Mouse (Mus musculus): ENCODE data around the gene Tbc1d22a. TPM values are rescaled to one million over a fixed set of nuclear protein-coding genes. Genes with fewer than 3 reads are reported as not detected.
A peak's percentile ranks its signal among the peaks of the same experiment; 100 is the strongest.

Tbc1d22a gene
- polyA plus RNA-seq, 1 experiment: 56.5 TPM

DNA sequence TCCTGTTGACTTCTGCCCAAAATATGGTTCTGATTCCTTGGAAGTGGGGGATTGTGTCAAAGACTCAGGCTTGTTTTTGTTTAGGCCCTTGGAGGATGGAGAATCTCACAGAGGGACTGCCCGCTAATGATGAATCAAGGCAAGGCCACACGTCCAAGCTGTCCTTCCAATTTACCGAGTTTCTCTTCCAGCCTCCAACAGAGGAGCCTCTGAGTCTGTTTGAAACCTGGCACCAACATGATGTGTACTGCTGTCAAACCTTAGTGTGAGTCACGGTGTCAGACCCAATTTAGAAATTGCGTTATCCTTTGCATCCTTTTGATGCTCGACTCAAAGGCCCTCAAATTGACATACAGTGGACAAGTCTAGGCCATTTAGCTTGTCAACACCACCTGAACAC, 126.5 kb downstream of the Tbc1d22a start:
- H3K36me3 ChIP-seq (ENCODE audit: control insufficient read depth, insufficient read depth, low read length): no peaks in the 10 kb centered on the region
- DNase-seq: no peak
- no peak overlapping the region for H3K4me3 ChIP-seq (ENCODE audit: control insufficient read depth, insufficient read depth, low read length)
- WGBS: 94% methylated on average over 6 of the region's 6 CpGs
- peaks cover 69% of the 10 kb centered on the region for H3K4me1 ChIP-seq (replicated peaks; ENCODE audit: control insufficient read depth, insufficient read depth, low read length)
- H3K27ac ChIP-seq (ENCODE audit: control insufficient read depth, insufficient read depth, low read length): no peak overlapping the region
- TF ChIP-seq CTCF (IDR thresholded peaks at IDR 0.05; ENCODE audit: borderline replicate concordance, control insufficient read depth, extremely low read depth, insufficient read depth, low read length, poor library complexity) (no peak), POLR2A (IDR thresholded peaks at IDR 0.05; ENCODE audit: control insufficient read depth, extremely low read depth, insufficient read depth, low read length, poor library complexity) (no peak)
- no peaks in the 10 kb centered on the region for H3K27me3 ChIP-seq (ENCODE audit: control insufficient read depth, insufficient read depth, low read length)

DNA sequence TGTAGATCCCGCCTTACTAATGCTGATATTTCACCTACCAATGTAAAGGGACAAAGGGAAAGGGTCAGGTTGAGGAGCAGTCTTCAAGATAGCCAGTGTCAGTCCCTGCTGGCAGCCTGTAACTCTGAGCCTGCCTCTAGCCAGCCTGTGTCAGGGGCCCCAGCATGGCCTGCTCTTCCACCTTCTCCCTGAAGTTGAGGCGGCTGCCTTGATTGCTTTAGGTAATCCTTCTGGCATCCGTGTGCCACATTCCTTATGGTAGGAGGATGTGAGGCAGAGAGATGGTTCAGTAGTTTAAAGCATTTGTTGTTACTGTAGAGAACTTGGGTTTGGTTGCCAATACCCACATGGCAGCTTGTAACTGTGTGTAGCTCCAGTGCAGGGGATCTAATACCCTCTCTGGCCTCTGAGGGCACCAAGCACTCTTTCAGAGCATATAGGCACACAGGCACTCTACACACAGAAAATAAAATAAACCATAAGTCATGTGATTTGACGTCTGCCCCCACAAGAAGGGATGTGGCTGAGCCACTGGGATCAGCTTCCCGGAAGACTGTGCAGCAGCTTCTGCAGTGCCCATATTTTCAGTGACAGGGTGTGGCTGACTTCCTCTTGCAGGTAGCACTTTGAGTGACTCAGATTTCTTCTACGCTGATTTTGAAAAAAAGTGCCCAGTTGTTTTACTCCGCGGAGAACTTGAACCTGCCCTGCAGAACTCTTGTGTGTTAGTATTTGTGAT, 128.5 kb downstream of the Tbc1d22a start:
- Histone ChIP-seq H3K27me3 (ENCODE audit: control insufficient read depth, insufficient read depth, low read length) (no peaks in the 10 kb centered on the region), H3K4me1 (replicated peaks; ENCODE audit: control insufficient read depth, insufficient read depth, low read length) (peaks cover 60% of the 10 kb centered on the region), H3K36me3 (ENCODE audit: control insufficient read depth, insufficient read depth, low read length) (no peaks in the 10 kb centered on the region), H3K27ac (ENCODE audit: control insufficient read depth, insufficient read depth, low read length) (peak overlapping the region; percentile 60), H3K4me3 (ENCODE audit: control insufficient read depth, insufficient read depth, low read length) (no peak overlapping the region)
- TF ChIP-seq POLR2A (IDR thresholded peaks at IDR 0.05; ENCODE audit: control insufficient read depth, extremely low read depth, insufficient read depth, low read length, poor library complexity) (no peak), CTCF (IDR thresholded peaks at IDR 0.05; ENCODE audit: borderline replicate concordance, control insufficient read depth, extremely low read depth, insufficient read depth, low read length, poor library complexity) (no peak)
- WGBS: 58% methylated on average over 8 of the region's 8 CpGs
- peak; percentile 66 for DNase-seq

DNA sequence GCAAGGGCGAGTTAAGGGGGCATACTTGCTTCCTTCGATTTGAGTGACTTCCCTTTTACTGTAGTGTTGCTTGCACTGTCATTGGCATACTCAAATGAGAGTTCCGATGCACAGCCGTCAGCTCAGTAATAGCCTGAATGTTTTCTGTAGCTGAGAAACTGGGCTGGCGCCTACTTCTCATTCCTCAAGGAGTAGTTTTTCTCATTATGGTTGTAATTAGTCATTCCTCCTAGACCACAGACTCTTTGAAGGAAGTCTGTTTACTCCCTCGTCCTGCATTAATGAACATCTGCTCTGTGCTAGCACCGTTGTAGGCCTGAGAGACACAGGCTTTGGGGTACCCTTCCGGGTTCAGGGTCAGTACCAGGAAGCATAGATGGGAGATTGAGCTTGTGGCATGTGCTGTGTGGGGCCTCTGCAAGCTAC, 130.7 kb downstream of the Tbc1d22a start:
- H3K36me3 ChIP-seq (ENCODE audit: control insufficient read depth, insufficient read depth, low read length): no peaks in the 10 kb centered on the region
- 7% methylated on average over 8 of the region's 8 CpGs for WGBS
- H3K4me3 ChIP-seq (ENCODE audit: control insufficient read depth, insufficient read depth, low read length): peak overlapping the region; percentile 38
- TF ChIP-seq POLR2A (IDR thresholded peaks at IDR 0.05; ENCODE audit: control insufficient read depth, extremely low read depth, insufficient read depth, low read length, poor library complexity): no peak
- TF ChIP-seq CTCF (IDR thresholded peaks at IDR 0.05; ENCODE audit: borderline replicate concordance, control insufficient read depth, extremely low read depth, insufficient read depth, low read length, poor library complexity): no peak
- H3K27me3 ChIP-seq (ENCODE audit: control insufficient read depth, insufficient read depth, low read length): no peaks in the 10 kb centered on the region
- H3K27ac ChIP-seq (ENCODE audit: control insufficient read depth, insufficient read depth, low read length): peak overlapping the region; percentile 99
- peak; percentile 48 for DNase-seq
- peaks cover 55% of the 10 kb centered on the region for H3K4me1 ChIP-seq (replicated peaks; ENCODE audit: control insufficient read depth, insufficient read depth, low read length)

DNA sequence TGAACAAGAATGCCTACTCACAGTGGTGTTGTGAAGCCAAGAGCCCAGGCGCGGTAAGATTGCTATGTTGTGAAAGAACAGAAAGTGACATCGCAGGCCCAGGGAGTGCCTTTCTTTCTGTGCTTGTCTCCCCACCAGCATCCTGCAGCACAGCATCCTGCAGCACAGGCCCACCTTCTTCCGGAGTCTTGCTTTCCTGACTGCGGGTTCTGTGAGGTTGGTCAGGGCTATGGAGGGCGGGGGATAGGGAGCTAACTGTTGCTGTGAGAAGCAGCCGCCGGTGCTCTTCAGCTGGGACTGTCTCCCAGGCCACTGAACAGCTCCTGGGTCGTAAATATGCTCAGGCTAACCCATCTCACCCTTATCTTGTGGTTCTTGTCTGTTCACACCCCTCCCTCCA, 131.6 kb downstream of the Tbc1d22a start:
- whole genome bisulfite sequencing: 1% methylated on average over 9 of the region's 9 CpGs
- peak; percentile 82 for DNase-seq
- TF ChIP-seq CTCF (IDR thresholded peaks at IDR 0.05; ENCODE audit: borderline replicate concordance, control insufficient read depth, extremely low read depth, insufficient read depth, low read length, poor library complexity) (0 out of 2 replicates have a peak, but pooled peaks have one; percentile 31), POLR2A (IDR thresholded peaks at IDR 0.05; ENCODE audit: control insufficient read depth, extremely low read depth, insufficient read depth, low read length, poor library complexity) (peak; percentile 69; the same call in 1 of the 2 replicates)
- Histone ChIP-seq H3K27ac (ENCODE audit: control insufficient read depth, insufficient read depth, low read length) (peak overlapping the region; percentile 99), H3K4me3 (ENCODE audit: control insufficient read depth, insufficient read depth, low read length) (peak overlapping the region; percentile 48), H3K27me3 (ENCODE audit: control insufficient read depth, insufficient read depth, low read length) (no peaks in the 10 kb centered on the region), H3K4me1 (replicated peaks; ENCODE audit: control insufficient read depth, insufficient read depth, low read length) (peaks cover 47% of the 10 kb centered on the region), H3K36me3 (ENCODE audit: control insufficient read depth, insufficient read depth, low read length) (no peaks in the 10 kb centered on the region)

DNA sequence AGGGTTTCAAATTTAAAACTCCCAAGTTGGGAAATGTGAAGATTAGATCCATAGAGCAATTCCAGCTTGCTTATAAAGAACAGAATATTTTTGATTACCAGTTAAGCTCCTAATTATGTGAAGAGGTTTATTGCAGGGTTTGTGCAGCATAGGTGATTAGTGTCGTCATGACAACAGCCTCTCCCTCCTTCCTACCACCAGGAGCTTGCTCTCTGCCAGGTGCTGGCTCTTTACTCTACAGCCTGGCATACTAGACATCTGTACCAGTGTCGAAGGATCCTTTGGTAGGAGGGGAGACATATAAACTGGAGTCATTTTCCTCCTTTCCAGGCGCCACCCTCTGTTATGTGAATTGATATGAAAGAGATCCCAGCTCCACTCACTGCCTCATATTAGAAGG, 132.3 kb downstream of the Tbc1d22a start:
- no peak for DNase-seq
- no peaks in the 10 kb centered on the region for H3K36me3 ChIP-seq (ENCODE audit: control insufficient read depth, insufficient read depth, low read length)
- H3K4me3 ChIP-seq (ENCODE audit: control insufficient read depth, insufficient read depth, low read length): no peak overlapping the region
- H3K4me1 ChIP-seq (replicated peaks; ENCODE audit: control insufficient read depth, insufficient read depth, low read length): peaks cover 47% of the 10 kb centered on the region
- H3K27ac ChIP-seq (ENCODE audit: control insufficient read depth, insufficient read depth, low read length): peak overlapping the region; percentile 99
- TF ChIP-seq POLR2A (IDR thresholded peaks at IDR 0.05; ENCODE audit: control insufficient read depth, extremely low read depth, insufficient read depth, low read length, poor library complexity): no peak
- no peak for TF ChIP-seq CTCF (IDR thresholded peaks at IDR 0.05; ENCODE audit: borderline replicate concordance, control insufficient read depth, extremely low read depth, insufficient read depth, low read length, poor library complexity)
- H3K27me3 ChIP-seq (ENCODE audit: control insufficient read depth, insufficient read depth, low read length): no peaks in the 10 kb centered on the region
- whole genome bisulfite sequencing: 54% methylated on average over 3 of the region's 3 CpGs

DNA sequence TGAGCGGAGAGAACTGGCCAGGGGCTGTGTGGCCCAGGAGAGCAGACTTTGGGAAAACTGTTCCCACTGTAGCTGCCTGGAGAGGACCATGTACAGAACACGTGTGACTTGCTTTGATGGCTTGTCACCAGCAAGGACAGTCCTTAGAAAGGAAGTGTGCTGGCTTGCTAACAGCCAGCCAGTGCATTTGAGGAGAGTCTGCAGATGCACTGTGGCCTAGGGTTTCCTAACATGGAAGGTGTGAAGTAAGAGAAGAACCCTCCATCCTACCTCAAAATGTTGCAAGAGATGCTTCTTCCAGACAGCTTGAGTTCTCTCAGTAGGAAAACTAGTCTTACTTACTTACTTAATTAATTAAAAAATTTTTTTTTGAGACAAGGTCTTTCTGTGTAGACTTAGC, 140.7 kb downstream of the Tbc1d22a start:
- no peak overlapping the region for H3K27ac ChIP-seq (ENCODE audit: control insufficient read depth, insufficient read depth, low read length)
- TF ChIP-seq POLR2A (IDR thresholded peaks at IDR 0.05; ENCODE audit: control insufficient read depth, extremely low read depth, insufficient read depth, low read length, poor library complexity) (no peak), CTCF (IDR thresholded peaks at IDR 0.05; ENCODE audit: borderline replicate concordance, control insufficient read depth, extremely low read depth, insufficient read depth, low read length, poor library complexity) (no peak)

More for the DNA sequence above, 140.7 kb downstream of the Tbc1d22a start:
- peaks cover 27% of the 10 kb centered on the region for H3K4me1 ChIP-seq (replicated peaks; ENCODE audit: control insufficient read depth, insufficient read depth, low read length)
- H3K4me3 ChIP-seq (ENCODE audit: control insufficient read depth, insufficient read depth, low read length): no peak overlapping the region
- H3K27me3 ChIP-seq (ENCODE audit: control insufficient read depth, insufficient read depth, low read length): no peaks in the 10 kb centered on the region
- WGBS: 55% methylated on average over 2 of the region's 2 CpGs
- no peak for DNase-seq
- H3K36me3 ChIP-seq (ENCODE audit: control insufficient read depth, insufficient read depth, low read length): 0 out of 2 replicates have a peak, but pooled peaks cover 3% of the 10 kb centered on the region

Data from thymus, adult 2 months (tissue).